Comparison of ENCODE assay signal across 7 mouse cellular contexts in genomic region chr6:53795788-53796187, GRCm38 (mm10). TPM values are rescaled to one million over a fixed set of nuclear protein-coding genes. Genes with fewer than 3 reads are reported as not detected.
DNase-seq lines count a peak whose midpoint lies in the region; ATAC-seq lines count a peak whose summit lies in the region.

No protein-coding gene starts in this region.

- ATAC-seq in liver, embryonic 12.5 days: no peak
- 0 out of 2 replicates have a peak, but pooled peaks have one; percentile 42 for ATAC-seq in hindbrain, embryonic 16.5 days
- ATAC-seq in lung, embryonic 16.5 days (ENCODE audit: low read depth): peak; percentile 63; the same call in 1 of the 2 replicates

- H3K4me2 ChIP-seq in liver, embryonic 12.5 days: no peak overlapping the region
- H3K4me2 ChIP-seq in hindbrain, embryonic 16.5 days (ENCODE audit: low read length): no peak overlapping the region
- no peak overlapping the region for H3K4me2 ChIP-seq in lung, embryonic 16.5 days (ENCODE audit: low read depth, low read length)

- intact Hi-C loops in left cerebral cortex, postnatal 14 days (cut with DNase I): loop anchor here (5.0 kb wide), 2 partner anchors 162 to 432 kb away; no protein-coding TSS in a partner anchor

- H3K36me3 ChIP-seq in liver, embryonic 12.5 days: no peaks in the 10 kb centered on the region
- H3K36me3 ChIP-seq in hindbrain, embryonic 16.5 days (ENCODE audit: control insufficient read depth, insufficient read depth, low read length): no peaks in the 10 kb centered on the region
- H3K36me3 ChIP-seq in lung, embryonic 16.5 days (ENCODE audit: control insufficient read depth, insufficient read depth, low read length): no peaks in the 10 kb centered on the region

- no peaks in the 10 kb centered on the region for H3K4me1 ChIP-seq in liver, embryonic 12.5 days
- H3K4me1 ChIP-seq in hindbrain, embryonic 16.5 days (ENCODE audit: control insufficient read depth, insufficient read depth, low read depth, low read length): peaks cover 6% of the 10 kb centered on the region
- peaks cover 4% of the 10 kb centered on the region for H3K4me1 ChIP-seq in lung, embryonic 16.5 days (replicated peaks; ENCODE audit: control insufficient read depth, insufficient read depth, low read length)

- H3K4me3 ChIP-seq in liver, embryonic 12.5 days: no peak overlapping the region
- H3K4me3 ChIP-seq in hindbrain, embryonic 16.5 days (ENCODE audit: low read length): no peak overlapping the region
- H3K4me3 ChIP-seq in lung, embryonic 16.5 days (ENCODE audit: low read length): no peak overlapping the region

- DNase-seq in liver (peak; percentile 21), WW6 (ENCODE audit: low read depth, low spot score) (peak; percentile 61)
- peak; percentile 44 for DNase-seq in cerebellum, adult 8-10 months
- no peak for DNase-seq in left cerebral cortex, postnatal 14 days (ENCODE audit: low spot score in 2 of 2)

- no peak overlapping the region for H3K9ac ChIP-seq in liver, embryonic 12.5 days
- no peak overlapping the region for H3K9ac ChIP-seq in hindbrain, embryonic 16.5 days (ENCODE audit: low read depth, low read length)
- no peak overlapping the region for H3K9ac ChIP-seq in lung, embryonic 16.5 days (ENCODE audit: low read length)

- H3K9me3 ChIP-seq in liver, embryonic 12.5 days (replicated peaks): no peaks in the 10 kb centered on the region
- H3K9me3 ChIP-seq in hindbrain, embryonic 16.5 days (ENCODE audit: control insufficient read depth, low read length): no peaks in the 10 kb centered on the region
- H3K9me3 ChIP-seq in lung, embryonic 16.5 days (ENCODE audit: control insufficient read depth, low read length): no peaks in the 10 kb centered on the region

- H3K27ac ChIP-seq in liver, embryonic 12.5 days: no peak overlapping the region
- no peak overlapping the region for H3K27ac ChIP-seq in hindbrain, embryonic 16.5 days (ENCODE audit: low read depth, low read length)
- H3K27ac ChIP-seq in lung, embryonic 16.5 days (ENCODE audit: low read length): no peak overlapping the region

- WGBS in liver, embryonic 12.5 days (ENCODE audit: insufficient replicate concordance): 20% methylated on average over 5 of the region's 5 CpGs
- 21% methylated on average over 5 of the region's 5 CpGs for WGBS in hindbrain, embryonic 16.5 days
- 20% methylated on average over 5 of the region's 5 CpGs for WGBS in lung, embryonic 16.5 days

- peaks cover 31% of the 10 kb centered on the region for H3K27me3 ChIP-seq in liver, embryonic 12.5 days (replicated peaks)
- H3K27me3 ChIP-seq in hindbrain, embryonic 16.5 days (replicated peaks; ENCODE audit: control insufficient read depth, insufficient read depth, low read length): 0 out of 2 replicates have a peak, but pooled peaks cover 2% of the 10 kb centered on the region
- peaks cover 3% of the 10 kb centered on the region; the same call in 1 of the 2 replicates for H3K27me3 ChIP-seq in lung, embryonic 16.5 days (ENCODE audit: control insufficient read depth, insufficient read depth, low read depth, low read length)

RNA-seq across cellular contexts. Expression of gene Tril, which starts 24.8 kb away (rescaled TPM):
- polyA plus RNA-seq in liver, embryonic 12.5 days (2016; fragmentation: Nextera tagmentation; extraction: Ambion mirVana): 1.5 TPM in 2 replicates
- 21.4 and 21.7 TPM in 2 replicates for polyA plus RNA-seq in hindbrain, embryonic 16.5 days (2015; fragmentation: Nextera tagmentation; extraction: Ambion mirVana)
- polyA plus RNA-seq in lung, embryonic 16.5 days (2015; fragmentation: Nextera tagmentation; extraction: Ambion mirVana): 33.9 and 38.9 TPM in 2 replicates
- 10 to 100 TPM; 43.0 to 47.2 TPM for total RNA-seq in left cerebral cortex, postnatal 14 days (2021)

Comparison
In these comparisons a context has a peak if more than half of its experiments do, and no peak if none do; other contexts are left out.
1. DNase-seq: peak in liver (single experiment), WW6 (single experiment) and cerebellum, adult 8-10 months (single experiment); none in left cerebral cortex, postnatal 14 days (0 of 2).